Mouse (Mus musculus) olfactory bulb, adult 2 months (tissue): ENCODE measurements at regions not wholly inside any gene's neighbourhood (a gene's known extent, or its start where the extent isn't known, plus 50 kb on each side); places are given as distances from the start of the nearest gene placed in this dataset.

Source experiments
- CTCF ChIP-seq: fragments of 200-500 bp; IDR thresholded peaks from 2 replicates; pipeline ENCODE4 v1.5.1; 2012; ENCODE audit warnings: low read depth, mild to moderate bottlenecking, low read length, moderate library complexity; ENCODE audit not compliant: insufficient read depth
- POLR2A ChIP-seq: fragments of 200-500 bp; IDR thresholded peaks from 2 replicates; pipeline ENCODE4 v1.6.1; 2012; ENCODE audit warnings: mild to moderate bottlenecking, low read depth, low read length, moderate library complexity; ENCODE audit not compliant: insufficient read depth

DNA sequence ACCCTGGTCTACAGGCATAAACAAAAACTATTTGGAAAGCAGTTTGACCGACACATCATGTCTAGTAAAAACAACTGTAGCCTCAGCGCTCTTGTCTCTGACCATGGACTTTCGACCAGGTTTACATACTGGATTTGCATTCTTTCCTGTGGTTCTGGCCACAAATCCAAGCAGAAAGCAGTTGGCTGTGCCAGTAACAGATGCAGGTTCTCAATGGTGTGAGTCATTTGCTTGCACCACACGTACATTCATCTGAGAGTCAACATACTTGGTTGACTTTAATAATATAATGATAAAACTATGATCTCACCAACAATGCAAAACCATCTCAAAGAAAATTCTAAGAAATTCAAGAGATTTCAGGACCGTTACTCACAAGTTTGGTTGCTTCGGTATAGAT lies 207.1 kb downstream of the Efnb2 start:
- no peak for TF ChIP-seq CTCF
- no peak for TF ChIP-seq POLR2A
